Mouse (Mus musculus) left cerebral cortex, postnatal 10 days (tissue): Measurements from ENCODE around the gene Mindy1. TPM values are rescaled to one million over a fixed set of nuclear protein-coding genes. Genes with fewer than 3 reads are reported as not detected.

Experiments used
- DNase-seq, 2 experiments: peaks; one replicate each; pipeline ENCODE4 v3.0.0; 2021 to 2022; ENCODE audit warnings: low spot score in 2 of 2, mixed read lengths in 1 of 2; ENCODE audit errors: extremely low spot score in 1 of 2
- intact Hi-C: fragments of 180-260 bp; cut with DNase I; formaldehyde crosslinking; loops from one replicate; pipeline ENCODE4 v1.15.1; 2025
- total RNA-seq, 2 experiments: library from RNA; stranded (reverse); gene quantifications; 2 replicates each; pipeline ENCODE4 v1.2.3; 2021

Gene Mindy1
- total RNA-seq: 10 to 100 TPM; 25.3 to 26.2 TPM

GRCm38 (mm10) chr3:95281216-95282126 lies at the start of gene Mindy1, which contains the start of gene Prune1:
Mindy1 (plus strand) TSS chr3:95281345.
Prune1 (minus strand) TSS chr3:95282076.
- DNase-seq: peak; percentile 98 to 99
- intact Hi-C loops: no loop called here

- intact Hi-C loops: no loop called here
- no peak for DNase-seq
These were observed 48.4 kb upstream of the Mindy1 start for GRCm38 (mm10) chr3:95232771-95233170.

- DNase-seq: no peak
- intact Hi-C loops: no loop called here
These were observed 47.7 kb upstream of the Mindy1 start for GRCm38 (mm10) chr3:95233303-95233980.

- intact Hi-C loops: no loop called here
- DNase-seq: no peak
These were observed 45.5 kb upstream of the Mindy1 start for GRCm38 (mm10) chr3:95235386-95236301.

GRCm38 (mm10) chr3:95237541-95238099 lies 43.5 kb upstream of the Mindy1 start:
- no peak for DNase-seq
- intact Hi-C loops: no loop called here

GRCm38 (mm10) chr3:95239022-95239421 lies 42.1 kb upstream of the Mindy1 start:
- DNase-seq: no peak
- intact Hi-C loops: no loop called here

GRCm38 (mm10) chr3:95239971-95240370 lies 41.2 kb upstream of the Mindy1 start:
- intact Hi-C loops: no loop called here
- no peak for DNase-seq

GRCm38 (mm10) chr3:95240900-95241299 lies 40.2 kb upstream of the Mindy1 start:
- no peak for DNase-seq
- intact Hi-C loops: no loop called here

GRCm38 (mm10) chr3:95241498-95241897 lies 39.6 kb upstream of the Mindy1 start, which contains the start of gene Gm128:
Gm128 (minus strand) TSS chr3:95241598.
- intact Hi-C loops: no loop called here
- DNase-seq: no peak

- intact Hi-C loops: no loop called here
- DNase-seq: no peak
These were observed 38.1 kb upstream of the Mindy1 start for GRCm38 (mm10) chr3:95243086-95243485.

GRCm38 (mm10) chr3:95246465-95247231 lies 34.5 kb upstream of the Mindy1 start:
- intact Hi-C loops: no loop called here
- peak; percentile 64 to 84 for DNase-seq

- intact Hi-C loops: no loop called here
- DNase-seq: no peak
These were observed 33.3 kb upstream of the Mindy1 start for GRCm38 (mm10) chr3:95247660-95248336.

GRCm38 (mm10) chr3:95250361-95250760 lies 30.8 kb upstream of the Mindy1 start:
- intact Hi-C loops: no loop called here
- no peak for DNase-seq

GRCm38 (mm10) chr3:95250783-95251424 lies 30.2 kb upstream of the Mindy1 start, which contains the start of gene Bnipl:
Bnipl (minus strand) TSS chr3:95251193.
- DNase-seq: no peak
- intact Hi-C loops: no loop called here

GRCm38 (mm10) chr3:95256931-95257330 lies 24.2 kb upstream of the Mindy1 start:
- intact Hi-C loops: no loop called here
- DNase-seq: no peak

- DNase-seq: no peak
- intact Hi-C loops: no loop called here
These were observed 19.2 kb upstream of the Mindy1 start for GRCm38 (mm10) chr3:95261975-95262374.
